Mouse (Mus musculus) bone marrow macrophage, adult 2 months (primary cell): ENCODE results near the gene Gfpt1.
"Not testable (repeated sequence)": the region's sequence is repeated elsewhere in the genome, so short reads cannot be mapped to it uniquely, and the experiment has no call there.

Experiments
- CTCF ChIP-seq: IDR thresholded peaks from 2 replicates; pipeline ENCODE4 v1.5.1; 2012; ENCODE audit warnings: low read depth, mild to moderate bottlenecking, low read length, moderate library complexity
- POLR2A ChIP-seq: IDR thresholded peaks from 2 replicates; pipeline ENCODE4 v1.6.1; 2012; ENCODE audit warnings: mild to moderate bottlenecking, low read depth, low read length, borderline replicate concordance

DNA sequence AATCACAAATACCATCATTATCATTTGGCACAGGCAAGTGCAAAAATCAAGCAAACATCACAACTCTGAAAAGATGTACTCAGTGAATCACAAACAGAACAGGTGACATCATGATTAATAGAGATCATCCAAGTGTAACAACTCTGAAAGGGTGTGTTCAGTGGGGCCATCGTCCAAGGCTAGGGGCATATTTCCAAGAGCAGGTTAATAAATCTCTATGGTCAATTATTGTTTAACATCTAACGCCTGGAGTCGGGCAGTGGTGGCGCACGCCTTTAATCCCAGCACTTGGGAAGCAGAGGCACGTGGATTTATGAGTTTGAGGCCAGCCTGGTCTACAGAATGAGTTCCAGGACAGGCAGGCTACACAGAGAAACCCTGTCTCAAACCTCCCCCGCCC, 11.3 kb upstream of the Gfpt1 start:
- not testable (repeated sequence) for TF ChIP-seq POLR2A, CTCF
